Mouse (Mus musculus) heart, postnatal 36 days (tissue): Measurements from ENCODE around the gene Adgrl2. TPM values are rescaled to one million over a fixed set of nuclear protein-coding genes. Genes with fewer than 3 reads are reported as not detected.
A peak's percentile ranks its signal among the peaks of the same experiment; 100 is the strongest.

Experiments
- DNase-seq, 2 experiments: peaks; one replicate each; pipeline ENCODE4 v3.0.0; 2021 to 2022
- intact Hi-C: fragments of 180-260 bp; cut with DNase I; formaldehyde crosslinking; loops from one replicate; pipeline ENCODE4 v1.15.1; 2025
- total RNA-seq, 2 experiments: library from RNA; stranded (reverse); gene quantifications; 2 replicates each; pipeline ENCODE4 v1.2.3; 2021

The Adgrl2 gene
- total RNA-seq, 2 experiments from 2014 or later = 51.6 to 56.1 TPM

- no peak for DNase-seq
- intact Hi-C loops = no loop called here
Measured at GRCm38 (mm10) chr3:148895396-148896109, 94.8 kb downstream of the Adgrl2 start.

- no peak for DNase-seq
- intact Hi-C loops = no loop called here
Measured at GRCm38 (mm10) chr3:148894867-148895266, 95.5 kb downstream of the Adgrl2 start.

GRCm38 (mm10) chr3:148887902-148888301 lies 102.5 kb downstream of the Adgrl2 start:
- intact Hi-C loops = loop anchor here (5.0 kb wide), 1 partner anchor 46 kb away; no protein-coding TSS in a partner anchor
- no peak for DNase-seq

- DNase-seq = no peak
- intact Hi-C loops = loop anchor here (5.0 kb wide), 1 partner anchor 45 kb away; no protein-coding TSS in a partner anchor
Measured at GRCm38 (mm10) chr3:148886956-148887355, 103.4 kb downstream of the Adgrl2 start.

GRCm38 (mm10) chr3:148885980-148886668 lies 104.2 kb downstream of the Adgrl2 start:
- no peak for DNase-seq

GRCm38 (mm10) chr3:148885184-148885583 lies 105.2 kb downstream of the Adgrl2 start:
- DNase-seq = no peak
- intact Hi-C loops = loop anchor here (5.0 kb wide), 1 partner anchor 43 kb away; no protein-coding TSS in a partner anchor

More at GRCm38 (mm10) chr3:148885980-148886668, 104.2 kb downstream of the Adgrl2 start:
- intact Hi-C loops = loop anchor here (5.0 kb wide), 1 partner anchor 44 kb away; no protein-coding TSS in a partner anchor

GRCm38 (mm10) chr3:148881431-148881830 lies 108.9 kb downstream of the Adgrl2 start:
- intact Hi-C loops = no loop called here
- no peak for DNase-seq

- intact Hi-C loops = no loop called here
- DNase-seq = no peak
Measured at GRCm38 (mm10) chr3:148872563-148872962, 117.8 kb downstream of the Adgrl2 start.

GRCm38 (mm10) chr3:148871792-148872464 lies 118.4 kb downstream of the Adgrl2 start:
- no peak for DNase-seq
- intact Hi-C loops = no loop called here

GRCm38 (mm10) chr3:148867618-148868017 lies 122.7 kb downstream of the Adgrl2 start:
- intact Hi-C loops = no loop called here
- DNase-seq = no peak

- intact Hi-C loops = no loop called here
- no peak for DNase-seq
Measured at GRCm38 (mm10) chr3:148866633-148867032, 123.7 kb downstream of the Adgrl2 start.

- intact Hi-C loops = no loop called here
- no peak for DNase-seq
Measured at GRCm38 (mm10) chr3:148866053-148866452, 124.3 kb downstream of the Adgrl2 start.

GRCm38 (mm10) chr3:148865234-148865633 lies 125.1 kb downstream of the Adgrl2 start:
- DNase-seq = no peak
- intact Hi-C loops = no loop called here

- intact Hi-C loops = no loop called here
- no peak for DNase-seq
Measured at GRCm38 (mm10) chr3:148861860-148862259, 128.5 kb downstream of the Adgrl2 start.

- intact Hi-C loops = no loop called here
- DNase-seq = no peak
Measured at GRCm38 (mm10) chr3:148854306-148854910, 135.9 kb downstream of the Adgrl2 start.

GRCm38 (mm10) chr3:148853372-148853771 lies 137.0 kb downstream of the Adgrl2 start:
- intact Hi-C loops = loop anchor here (1.0 kb wide), 1 partner anchor 10 kb away; no protein-coding TSS in a partner anchor
- DNase-seq = no peak

GRCm38 (mm10) chr3:148852556-148852955 lies 137.8 kb downstream of the Adgrl2 start:
- intact Hi-C loops = no loop called here
- DNase-seq = no peak

- no peak for DNase-seq
- intact Hi-C loops = no loop called here
Measured at GRCm38 (mm10) chr3:148850821-148851220, 139.5 kb downstream of the Adgrl2 start.

- no peak for DNase-seq
- intact Hi-C loops = loop anchor here (2.0 kb wide), 1 partner anchor 138 kb away; no protein-coding TSS in a partner anchor
Measured at GRCm38 (mm10) chr3:148848366-148848765, 142.0 kb downstream of the Adgrl2 start.

- DNase-seq = peak in 1 of 2 experiments; percentile 14
- intact Hi-C loops = loop anchor here (5.0 kb wide), 1 partner anchor 43 kb away; no protein-coding TSS in a partner anchor
Measured at GRCm38 (mm10) chr3:148844182-148844581, 146.2 kb downstream of the Adgrl2 start.
